Mouse (Mus musculus) olfactory bulb, adult 2 months (tissue): ENCODE results near the gene Ntn3.

Experiments used
- CTCF ChIP-seq: fragments of 200-500 bp; IDR thresholded peaks from 2 replicates; pipeline ENCODE4 v1.5.1; 2012; ENCODE audit warnings: low read depth, mild to moderate bottlenecking, low read length, moderate library complexity; ENCODE audit not compliant: insufficient read depth
- POLR2A ChIP-seq: fragments of 200-500 bp; IDR thresholded peaks from 2 replicates; pipeline ENCODE4 v1.6.1; 2012; ENCODE audit warnings: mild to moderate bottlenecking, low read depth, low read length, moderate library complexity; ENCODE audit not compliant: insufficient read depth

- TF ChIP-seq CTCF (no peak), POLR2A (no peak)
Measured at GRCm38 (mm10) chr17:24203068-24203467, 6.3 kb downstream of the Ntn3 start.
